Mouse (Mus musculus): Measurements from ENCODE around the gene Il2rb.

GRCm38 (mm10) chr15:78535723-78536421 is 40.8 kb upstream of the Il2rb start:
- no peak for TF ChIP-seq POLR2A (IDR thresholded peaks at IDR 0.05; ENCODE audit: low read depth, low read length)
- no peak for TF ChIP-seq CTCF (IDR thresholded peaks at IDR 0.05; ENCODE audit: extremely low read depth, insufficient read depth, insufficient read length, insufficient replicate concordance)
